Mouse (Mus musculus): ENCODE data around the gene Wipf1. TPM values are rescaled to one million over a fixed set of nuclear protein-coding genes. Genes with fewer than 3 reads are reported as not detected.

Wipf1 gene
- 8.6 and 10.9 TPM in 2 replicates for polyA plus RNA-seq (2014; fragmentation: Nextera tagmentation; extraction: Ambion mirVana)

DNA sequence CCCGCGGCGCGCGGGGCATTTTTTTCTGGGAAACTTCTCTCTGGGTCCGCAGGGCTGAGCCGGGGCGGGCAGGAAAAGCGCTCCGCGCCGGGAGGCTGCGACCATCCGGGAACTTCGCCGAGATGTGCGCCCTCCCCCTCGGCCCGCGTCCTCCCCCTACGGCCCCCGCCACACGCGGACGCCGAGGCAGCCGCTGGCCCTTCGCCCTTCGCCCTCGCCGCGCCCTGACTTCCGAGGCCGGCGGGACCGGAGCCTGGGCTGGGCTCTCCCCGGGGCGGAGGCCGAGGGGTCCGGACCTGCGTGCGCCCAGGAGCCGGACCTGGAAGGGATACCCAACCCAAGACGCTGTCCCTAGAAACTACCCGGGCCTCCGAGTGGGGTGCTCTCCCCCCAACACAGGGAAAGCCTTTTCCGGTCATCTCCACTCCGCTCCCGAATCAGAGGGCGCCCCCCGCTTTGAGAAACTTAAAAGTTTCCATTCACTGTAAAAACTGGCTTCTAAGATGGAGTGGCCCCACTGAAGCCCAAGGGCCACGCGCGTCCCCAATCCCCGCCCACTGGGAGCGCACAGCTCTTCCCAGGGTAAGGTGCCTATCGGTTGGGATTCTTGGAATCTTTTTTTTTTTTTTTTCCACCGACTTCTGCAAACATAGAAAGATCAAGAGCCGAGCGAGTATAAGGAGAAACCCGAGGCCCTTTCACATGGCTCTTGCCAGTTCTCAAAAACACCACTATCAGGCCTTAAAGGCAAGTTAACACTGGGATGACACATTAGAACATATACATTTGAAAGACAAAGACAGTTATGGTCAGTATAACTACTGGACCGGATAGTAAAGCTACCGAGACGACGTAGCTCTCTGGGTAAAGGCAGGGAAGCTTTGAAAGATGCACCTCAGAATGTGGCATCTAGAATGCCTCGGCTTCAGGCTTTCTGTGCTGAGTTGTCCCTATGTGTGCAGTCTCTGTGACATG lies at the start of gene Wipf1:
TSS of gene Wipf1 (minus strand) at position 379 of the 975 bp plus-strand sequence.
- Histone ChIP-seq H3K9ac (ENCODE audit: low read length) (peak within 1 kb of the TSS; percentile 93), H3K27me3 (ENCODE audit: control insufficient read depth, insufficient read depth, low read length) (no peaks in the 10 kb centered on the region), H3K4me2 (ENCODE audit: low read depth, low read length, severe bottlenecking) (peak within 1 kb of the TSS; percentile 94), H3K27ac (ENCODE audit: low read depth, low read length) (peak within 1 kb of the TSS; percentile 26; the same call in 1 of the 2 replicates), H3K36me3 (ENCODE audit: control insufficient read depth, insufficient read depth, low read length) (no peaks in the 10 kb centered on the region), H3K4me1 (replicated peaks; ENCODE audit: control insufficient read depth, insufficient read depth, low read length) (peaks cover 6% of the 10 kb centered on the region; the same call in 1 of the 2 replicates), H3K4me3 (ENCODE audit: low read depth, low read length) (peak within 1 kb of the TSS; percentile 84), H3K9me3 (ENCODE audit: control insufficient read depth, low read length) (no peaks in the 10 kb centered on the region)
- peak; percentile 89 for DNase-seq (ENCODE audit: low spot score)
- WGBS: 2% methylated on average over 65 of the region's 66 CpGs
- peak; percentile 87 for ATAC-seq (replicated peaks; ENCODE audit: low FRiP score)

DNA sequence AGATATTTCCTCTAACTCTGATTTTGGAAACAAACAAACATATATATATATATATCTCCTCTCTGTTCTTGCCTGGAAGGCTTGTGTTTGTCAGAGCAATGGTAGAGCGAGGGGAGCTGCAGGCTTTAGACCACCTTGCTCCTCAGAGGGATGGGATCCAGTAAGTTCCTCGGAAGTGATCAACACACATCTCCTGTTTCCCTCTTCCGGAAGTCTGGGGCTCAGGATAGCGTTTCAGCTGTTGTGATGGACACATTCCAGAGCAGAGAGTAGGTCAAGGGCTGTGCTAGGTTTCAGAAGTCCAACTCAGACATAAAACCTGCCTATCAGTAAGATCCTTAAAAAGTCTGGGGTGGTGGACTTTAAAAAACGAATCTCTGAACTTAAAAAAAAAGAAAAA lies 49.6 kb upstream of the Wipf1 start:
- Histone ChIP-seq H3K9ac (ENCODE audit: low read length) (no peak overlapping the region), H3K4me1 (replicated peaks; ENCODE audit: control insufficient read depth, insufficient read depth, low read length) (no peaks in the 10 kb centered on the region), H3K36me3 (ENCODE audit: control insufficient read depth, insufficient read depth, low read length) (no peaks in the 10 kb centered on the region), H3K4me2 (ENCODE audit: low read depth, low read length, severe bottlenecking) (no peak overlapping the region), H3K4me3 (ENCODE audit: low read depth, low read length) (no peak overlapping the region), H3K27me3 (ENCODE audit: control insufficient read depth, insufficient read depth, low read length) (no peaks in the 10 kb centered on the region), H3K9me3 (ENCODE audit: control insufficient read depth, low read length) (no peaks in the 10 kb centered on the region), H3K27ac (ENCODE audit: low read depth, low read length) (no peak overlapping the region)
- ATAC-seq (replicated peaks; ENCODE audit: low FRiP score): no peak
- no peak for DNase-seq (ENCODE audit: low spot score)
- WGBS: 68% methylated on average over 5 of the region's 5 CpGs

DNA sequence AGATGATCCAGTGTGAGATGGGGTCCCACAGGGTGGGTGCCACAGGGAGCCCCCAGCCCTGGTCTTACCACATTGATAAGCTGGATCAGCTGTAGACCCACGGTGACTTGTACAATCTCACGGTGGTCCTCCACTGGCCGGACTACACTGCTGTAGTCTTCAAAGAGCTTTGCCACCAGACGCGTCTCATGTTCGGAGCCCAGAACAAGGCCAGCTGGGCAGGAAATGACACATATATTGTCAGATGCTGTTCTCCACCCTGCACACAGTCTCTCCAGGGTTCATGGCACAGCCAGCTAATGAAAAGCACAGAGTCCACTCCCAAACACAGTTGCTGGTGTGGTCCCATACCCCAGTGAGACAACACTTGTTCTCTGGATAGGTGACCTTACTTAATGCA lies 44.9 kb upstream of the Wipf1 start:
- WGBS: 96% methylated on average over 6 of the region's 6 CpGs
- H3K4me2 ChIP-seq (ENCODE audit: low read depth, low read length, severe bottlenecking): no peak overlapping the region
- no peak overlapping the region for H3K27ac ChIP-seq (ENCODE audit: low read depth, low read length)
- ATAC-seq (replicated peaks; ENCODE audit: low FRiP score) (no peak), DNase-seq (ENCODE audit: low spot score) (no peak)
- H3K4me1 ChIP-seq (replicated peaks; ENCODE audit: control insufficient read depth, insufficient read depth, low read length): no peaks in the 10 kb centered on the region
- H3K4me3 ChIP-seq (ENCODE audit: low read depth, low read length): no peak overlapping the region
- H3K9me3 ChIP-seq (ENCODE audit: control insufficient read depth, low read length): no peaks in the 10 kb centered on the region
- no peaks in the 10 kb centered on the region for H3K36me3 ChIP-seq (ENCODE audit: control insufficient read depth, insufficient read depth, low read length)
- H3K27me3 ChIP-seq (ENCODE audit: control insufficient read depth, insufficient read depth, low read length): no peaks in the 10 kb centered on the region
- no peak overlapping the region for H3K9ac ChIP-seq (ENCODE audit: low read length)

DNA sequence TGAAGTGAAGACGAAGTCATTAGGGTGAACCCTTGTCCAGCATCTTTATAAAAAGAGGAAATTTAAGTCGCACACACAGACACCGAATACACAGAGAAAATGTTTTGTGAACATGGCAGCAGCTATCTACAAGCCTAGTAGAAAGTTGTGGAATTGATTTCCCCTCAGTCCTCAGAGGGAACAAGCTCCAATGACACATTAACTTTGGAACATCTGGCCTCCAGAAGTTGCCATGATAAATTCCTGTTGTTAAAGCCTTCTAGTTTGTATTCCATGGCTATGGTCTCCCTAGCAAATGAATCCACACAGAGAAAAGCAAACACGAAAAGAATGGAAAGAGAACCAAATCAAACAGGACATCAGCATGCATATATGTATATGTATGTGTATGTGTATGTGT lies 44.0 kb upstream of the Wipf1 start:
- no peak for ATAC-seq (replicated peaks; ENCODE audit: low FRiP score)
- Histone ChIP-seq H3K27me3 (ENCODE audit: control insufficient read depth, insufficient read depth, low read length) (no peaks in the 10 kb centered on the region), H3K36me3 (ENCODE audit: control insufficient read depth, insufficient read depth, low read length) (no peaks in the 10 kb centered on the region), H3K4me2 (ENCODE audit: low read depth, low read length, severe bottlenecking) (no peak overlapping the region), H3K27ac (ENCODE audit: low read depth, low read length) (no peak overlapping the region), H3K9me3 (ENCODE audit: control insufficient read depth, low read length) (no peaks in the 10 kb centered on the region), H3K4me1 (replicated peaks; ENCODE audit: control insufficient read depth, insufficient read depth, low read length) (no peaks in the 10 kb centered on the region), H3K9ac (ENCODE audit: low read length) (no peak overlapping the region), H3K4me3 (ENCODE audit: low read depth, low read length) (no peak overlapping the region)
- DNase-seq (ENCODE audit: low spot score): no peak
- WGBS: 89% methylated on average over 4 of the region's 4 CpGs

DNA sequence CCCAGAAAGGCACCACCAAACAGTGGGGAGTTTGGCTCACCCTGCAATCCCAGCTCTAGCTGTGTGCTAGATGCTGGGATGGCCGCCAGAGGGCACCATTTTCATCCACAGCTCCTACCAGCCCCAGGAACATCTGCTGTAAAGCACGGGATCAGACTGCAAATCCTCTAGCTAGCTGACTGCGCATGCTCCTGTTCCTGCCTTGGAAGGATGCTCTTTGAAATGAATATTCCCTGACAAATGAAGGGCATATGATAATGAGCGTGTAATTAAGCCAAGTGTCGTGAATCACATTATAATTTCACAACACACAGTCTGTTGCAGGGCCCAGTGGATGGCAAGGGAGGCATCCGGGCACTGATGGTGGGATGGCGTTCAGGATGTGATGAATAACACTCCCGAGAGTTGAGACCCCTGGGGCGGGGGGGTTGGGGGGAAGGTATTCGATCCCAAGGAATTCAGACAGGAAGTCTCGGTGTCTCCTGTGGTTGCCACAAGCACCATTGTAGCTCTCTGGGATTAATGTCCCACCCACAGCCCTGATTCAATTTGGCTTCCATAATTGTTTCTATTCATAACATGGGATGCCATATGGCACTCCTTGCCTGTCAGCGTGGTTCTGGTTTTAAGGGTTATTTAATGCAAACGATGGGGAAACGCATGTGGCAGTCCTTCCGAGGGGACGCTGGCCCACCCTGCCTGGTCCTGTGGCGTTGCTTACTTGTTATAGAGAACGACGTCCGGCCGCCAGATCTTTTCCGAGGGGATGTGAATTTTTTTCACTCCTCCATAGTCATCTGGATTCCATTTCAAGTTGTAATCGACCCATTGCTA lies 43.2 kb upstream of the Wipf1 start:
- H3K4me2 ChIP-seq (ENCODE audit: low read depth, low read length, severe bottlenecking): peak overlapping the region; percentile 46
- peak overlapping the region; percentile 18; the same call in 1 of the 2 replicates for H3K4me3 ChIP-seq (ENCODE audit: low read depth, low read length)
- no peaks in the 10 kb centered on the region for H3K4me1 ChIP-seq (replicated peaks; ENCODE audit: control insufficient read depth, insufficient read depth, low read length)
- H3K27me3 ChIP-seq (ENCODE audit: control insufficient read depth, insufficient read depth, low read length): no peaks in the 10 kb centered on the region
- no peak overlapping the region for H3K27ac ChIP-seq (ENCODE audit: low read depth, low read length)
- DNase-seq (ENCODE audit: low spot score) (peak; percentile 91), ATAC-seq (replicated peaks; ENCODE audit: low FRiP score) (peak; percentile 84)
- no peaks in the 10 kb centered on the region for H3K9me3 ChIP-seq (ENCODE audit: control insufficient read depth, low read length)
- whole genome bisulfite sequencing: 33% methylated on average over 23 of the region's 23 CpGs
- H3K9ac ChIP-seq (ENCODE audit: low read length): no peak overlapping the region
- H3K36me3 ChIP-seq (ENCODE audit: control insufficient read depth, insufficient read depth, low read length): no peaks in the 10 kb centered on the region

DNA sequence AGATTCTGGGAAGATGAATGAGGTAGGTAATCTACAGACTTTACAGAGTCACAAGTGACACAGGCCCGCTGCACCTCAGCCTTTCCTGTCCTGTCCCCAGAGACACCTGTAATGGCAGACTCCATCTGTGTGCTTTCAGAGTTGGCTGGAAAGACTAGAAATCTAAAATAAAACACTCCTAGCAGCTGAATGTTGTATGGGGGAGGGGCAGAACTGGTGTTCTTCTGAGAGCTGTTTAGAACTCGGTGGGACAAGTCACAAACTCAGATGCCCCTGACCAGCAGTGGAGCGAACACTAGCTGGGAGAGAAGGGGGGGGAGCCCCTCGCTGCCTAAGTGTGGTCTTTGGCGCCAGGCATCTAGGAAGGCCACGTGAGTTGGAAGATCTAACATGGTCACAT lies 42.4 kb upstream of the Wipf1 start:
- H3K4me1 ChIP-seq (replicated peaks; ENCODE audit: control insufficient read depth, insufficient read depth, low read length): 0 out of 2 replicates have a peak, but pooled peaks cover 2% of the 10 kb centered on the region
- H3K27me3 ChIP-seq (ENCODE audit: control insufficient read depth, insufficient read depth, low read length): no peaks in the 10 kb centered on the region
- no peak overlapping the region for H3K4me2 ChIP-seq (ENCODE audit: low read depth, low read length, severe bottlenecking)
- no peak overlapping the region for H3K27ac ChIP-seq (ENCODE audit: low read depth, low read length)
- H3K9me3 ChIP-seq (ENCODE audit: control insufficient read depth, low read length): no peaks in the 10 kb centered on the region
- WGBS: 67% methylated on average over 6 of the region's 6 CpGs
- no peak for DNase-seq (ENCODE audit: low spot score)
- H3K9ac ChIP-seq (ENCODE audit: low read length): no peak overlapping the region
- H3K36me3 ChIP-seq (ENCODE audit: control insufficient read depth, insufficient read depth, low read length): no peaks in the 10 kb centered on the region
- ATAC-seq (replicated peaks; ENCODE audit: low FRiP score): no peak; the same call in 1 of the 2 replicates
- H3K4me3 ChIP-seq (ENCODE audit: low read depth, low read length): no peak overlapping the region

DNA sequence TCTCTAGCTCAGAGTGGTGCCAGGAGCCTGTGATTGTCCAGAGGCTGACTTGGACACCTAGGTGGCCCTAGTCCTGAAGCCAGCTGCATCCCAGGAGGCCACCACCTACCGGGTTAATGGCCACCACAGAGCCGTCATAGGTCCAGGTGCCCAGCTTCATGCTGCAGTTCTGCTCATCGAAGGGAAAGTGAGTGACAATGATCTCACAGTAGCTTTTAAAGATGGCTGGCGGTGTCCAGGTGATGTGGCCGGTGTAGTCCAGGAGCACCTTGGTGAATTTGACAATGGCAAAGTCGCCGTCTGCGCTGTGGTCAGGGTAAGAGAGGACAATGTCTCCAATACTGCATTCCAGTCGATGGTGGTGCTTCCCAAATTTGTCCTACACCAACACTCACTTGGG lies 41.8 kb upstream of the Wipf1 start:
- H3K36me3 ChIP-seq (ENCODE audit: control insufficient read depth, insufficient read depth, low read length): no peaks in the 10 kb centered on the region
- DNase-seq (ENCODE audit: low spot score): no peak
- WGBS: 93% methylated on average over 9 of the region's 9 CpGs
- no peak for ATAC-seq (replicated peaks; ENCODE audit: low FRiP score)
- H3K9me3 ChIP-seq (ENCODE audit: control insufficient read depth, low read length): no peaks in the 10 kb centered on the region
- no peaks in the 10 kb centered on the region for H3K27me3 ChIP-seq (ENCODE audit: control insufficient read depth, insufficient read depth, low read length)
- no peak overlapping the region for H3K4me2 ChIP-seq (ENCODE audit: low read depth, low read length, severe bottlenecking)
- H3K4me1 ChIP-seq (replicated peaks; ENCODE audit: control insufficient read depth, insufficient read depth, low read length): 0 out of 2 replicates have a peak, but pooled peaks cover 2% of the 10 kb centered on the region
- no peak overlapping the region for H3K9ac ChIP-seq (ENCODE audit: low read length)
- H3K27ac ChIP-seq (ENCODE audit: low read depth, low read length): no peak overlapping the region
- no peak overlapping the region for H3K4me3 ChIP-seq (ENCODE audit: low read depth, low read length)

DNA sequence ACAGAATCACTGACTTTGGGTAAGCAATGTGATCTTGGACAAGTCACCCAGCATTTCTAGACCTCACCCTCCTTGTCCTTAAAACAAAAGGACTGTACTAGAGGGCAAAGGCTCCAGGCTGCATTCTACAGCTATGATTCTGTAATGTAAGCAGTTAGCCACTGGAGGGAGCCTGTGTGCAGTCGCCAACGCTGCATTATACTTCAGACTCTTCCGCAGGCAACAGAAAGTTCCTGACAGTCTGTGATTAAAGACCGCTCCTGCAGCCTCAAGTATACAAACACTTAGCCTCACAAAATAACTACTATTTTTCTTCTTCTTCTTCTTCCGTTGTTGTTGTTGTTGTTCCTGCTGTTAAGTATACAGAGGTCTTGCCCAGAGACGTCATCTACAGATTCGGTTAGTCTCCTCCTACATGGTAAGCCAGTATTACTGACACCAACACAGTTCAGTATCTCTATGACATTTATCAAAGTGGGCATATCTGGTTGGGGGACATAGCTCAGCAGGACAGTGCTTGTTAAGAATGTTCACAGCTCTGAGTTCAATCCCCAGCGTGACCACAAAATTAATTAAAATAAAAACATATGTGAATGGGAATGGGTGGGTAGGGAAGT lies 37.6 kb upstream of the Wipf1 start:
- H3K27me3 ChIP-seq (ENCODE audit: control insufficient read depth, insufficient read depth, low read length): no peaks in the 10 kb centered on the region
- DNase-seq (ENCODE audit: low spot score) (peak; percentile 71), ATAC-seq (replicated peaks; ENCODE audit: low FRiP score) (0 out of 2 replicates have a peak, but pooled peaks have one; percentile 36)
- no peak overlapping the region for H3K4me3 ChIP-seq (ENCODE audit: low read depth, low read length)
- H3K27ac ChIP-seq (ENCODE audit: low read depth, low read length): no peak overlapping the region
- H3K36me3 ChIP-seq (ENCODE audit: control insufficient read depth, insufficient read depth, low read length): no peaks in the 10 kb centered on the region
- peak overlapping the region; percentile 31; the same call in 1 of the 2 replicates for H3K4me2 ChIP-seq (ENCODE audit: low read depth, low read length, severe bottlenecking)
- 0 out of 2 replicates have a peak, but pooled peaks cover 2% of the 10 kb centered on the region for H3K4me1 ChIP-seq (replicated peaks; ENCODE audit: control insufficient read depth, insufficient read depth, low read length)
- H3K9ac ChIP-seq (ENCODE audit: low read length): no peak overlapping the region
- no peaks in the 10 kb centered on the region for H3K9me3 ChIP-seq (ENCODE audit: control insufficient read depth, low read length)
- WGBS: 29% methylated on average over 8 of the region's 8 CpGs
